Mouse (Mus musculus) lung, postnatal 0 days (tissue): Measurements from ENCODE around the gene Rara.

Source experiments
- CTCF ChIP-seq: IDR thresholded peaks from 2 replicates; pipeline ENCODE4 v1.5.1; 2016; ENCODE audit warnings: antibody characterized with exemption, mild to moderate bottlenecking
- EP300 ChIP-seq: IDR thresholded peaks from 2 replicates; pipeline ENCODE4 v1.6.1; 2016; ENCODE audit warnings: antibody characterized with exemption, mild to moderate bottlenecking, control low read depth

- TF ChIP-seq EP300 (no peak), CTCF (no peak)
These were observed 25.1 kb downstream of the Rara start for GRCm38 (mm10) chr11:98952736-98953135.
